Mouse (Mus musculus) heart, postnatal 0 days (tissue): ENCODE results near the gene Ripor3. TPM values are rescaled to one million over a fixed set of nuclear protein-coding genes. Genes with fewer than 3 reads are reported as not detected.

ENCODE experiments used
- ATAC-seq: fragments of 200-750 bp; cut with Nextera tagmentation; 2 replicates; pipeline ENCODE4 v1.8.0; 2017; ENCODE audit warnings: low read depth, moderate number of reproducible peaks, moderate library complexity; ENCODE audit not compliant: insufficient read depth
- DNase-seq: peaks from one replicate; pipeline ENCODE4 v3.0.0-alpha.2; 2016; ENCODE audit warnings: low spot score
- H3K27ac ChIP-seq: fragments of 300-500 bp; sonication (generic); 2 replicates; pipeline ENCODE4 v1.5.1; 2014; ENCODE audit warnings: low read depth, mild to moderate bottlenecking
- H3K27me3 ChIP-seq: fragments of 300-500 bp; sonication (generic); 2 replicates; pipeline ENCODE4 v1.6.1; 2014; ENCODE audit warnings: low read length, mixed read lengths; ENCODE audit not compliant: control insufficient read depth, insufficient read depth
- H3K36me3 ChIP-seq: fragments of 300-500 bp; sonication (generic); replicated peaks from 2 replicates; pipeline ENCODE4 v1.6.1; 2014; ENCODE audit warnings: low read length, mixed read lengths; ENCODE audit not compliant: control insufficient read depth, insufficient read depth
- H3K4me1 ChIP-seq: fragments of 300-500 bp; sonication (generic); 2 replicates; pipeline ENCODE4 v1.6.1; 2014; ENCODE audit warnings: antibody characterized with exemption; ENCODE audit not compliant: control insufficient read depth, insufficient read depth
- H3K4me2 ChIP-seq: fragments of 300-500 bp; sonication (generic); 2 replicates; pipeline ENCODE4 v1.6.1; 2014; ENCODE audit warnings: low read depth, mild to moderate bottlenecking, low read length, moderate library complexity
- H3K4me3 ChIP-seq: fragments of 300-500 bp; sonication (generic); 2 replicates; pipeline ENCODE4 v1.5.1; 2014; ENCODE audit warnings: low read depth, low read length
- H3K9ac ChIP-seq: fragments of 300-500 bp; sonication (generic); replicated peaks from 2 replicates; pipeline ENCODE4 v1.6.1; 2014; ENCODE audit warnings: low read depth, low read length, mixed read lengths
- H3K9me3 ChIP-seq: fragments of 300-500 bp; sonication (generic); replicated peaks from 2 replicates; pipeline ENCODE4 v1.6.1; 2016; ENCODE audit warnings: low read length; ENCODE audit not compliant: control insufficient read depth
- CTCF ChIP-seq: IDR thresholded peaks from 2 replicates; pipeline ENCODE4 v1.5.1; 2016; ENCODE audit warnings: antibody characterized with exemption, control low read depth, low read depth
- EP300 ChIP-seq: IDR thresholded peaks from 2 replicates; pipeline ENCODE4 v1.6.1; 2016; ENCODE audit warnings: antibody characterized with exemption, low read depth
- WGBS: fragments of 180-500 bp; shearing (Covaris S2); extraction: QIAGEN DNeasy Blood & Tissue Kit; methylation state at CpG from one replicate; pipeline ENCODE4 v1.1.7; 2014; 5-methylcytosine and 5-hydroxymethylcytosine counted together
- polyA plus RNA-seq: library from polyadenylated mRNA; unstranded; fragments of >200 nt; fragmentation: Nextera tagmentation; extraction: Ambion mirVana; gene quantifications from 2 replicates; pipeline ENCODE4 v1.2.1, GENCODE M21; 2015
- total RNA-seq: library from RNA; depleted of rRNA; stranded (reverse); fragments of >200 nt; gene quantifications from 2 replicates; pipeline ENCODE4 v1.2.3, GENCODE M21; 2014; ENCODE audit warnings: low replicate concordance

Gene Ripor3
- total and polyA plus RNA-seq, 2 experiments from 2014 or later = 0.29 to 1.9 TPM

- Histone ChIP-seq H3K4me1 (0 out of 2 replicates have a peak, but pooled peaks cover 13% of the 10 kb centered on the region), H3K27me3 (no peaks in the 10 kb centered on the region), H3K4me3 (no peak overlapping the region), H3K9me3 (no peaks in the 10 kb centered on the region), H3K4me2 (no peak overlapping the region), H3K27ac (no peak overlapping the region), H3K9ac (no peak overlapping the region), H3K36me3 (no peaks in the 10 kb centered on the region)
- DNase-seq = no peak
- no peak for ATAC-seq
- TF ChIP-seq EP300 (no peak), CTCF (no peak)
- WGBS = 79% methylated on average over 6 of the region's 6 CpGs
These were observed 31.6 kb upstream of the Ripor3 start for GRCm38 (mm10) chr2:168042019-168042418.

- H3K4me2 ChIP-seq = no peak overlapping the region
- no peaks in the 10 kb centered on the region for H3K27me3 ChIP-seq
- H3K9me3 ChIP-seq = no peaks in the 10 kb centered on the region
- WGBS = 43% methylated on average over 3 of the region's 3 CpGs
- TF ChIP-seq EP300 (no peak), CTCF (no peak)
- no peaks in the 10 kb centered on the region for H3K36me3 ChIP-seq
- H3K4me3 ChIP-seq = no peak overlapping the region
- 0 out of 2 replicates have a peak, but pooled peaks cover 4% of the 10 kb centered on the region for H3K4me1 ChIP-seq
- H3K9ac ChIP-seq = no peak overlapping the region
- DNase-seq (no peak), ATAC-seq (no peak)
- H3K27ac ChIP-seq = no peak overlapping the region
These were observed 30.3 kb upstream of the Ripor3 start for GRCm38 (mm10) chr2:168040751-168041150.

- H3K27me3 ChIP-seq = no peaks in the 10 kb centered on the region
- no peak overlapping the region for H3K9ac ChIP-seq
- H3K27ac ChIP-seq = no peak overlapping the region
- H3K4me3 ChIP-seq = no peak overlapping the region
- DNase-seq (no peak), ATAC-seq (no peak)
- no peaks in the 10 kb centered on the region for H3K36me3 ChIP-seq
- WGBS = 38% methylated on average over 3 of the region's 3 CpGs
- no peak overlapping the region for H3K4me2 ChIP-seq
- no peaks in the 10 kb centered on the region for H3K4me1 ChIP-seq
- TF ChIP-seq CTCF (no peak), EP300 (no peak)
- H3K9me3 ChIP-seq = no peaks in the 10 kb centered on the region
These were observed 26.6 kb upstream of the Ripor3 start for GRCm38 (mm10) chr2:168037063-168037462.

DNA sequence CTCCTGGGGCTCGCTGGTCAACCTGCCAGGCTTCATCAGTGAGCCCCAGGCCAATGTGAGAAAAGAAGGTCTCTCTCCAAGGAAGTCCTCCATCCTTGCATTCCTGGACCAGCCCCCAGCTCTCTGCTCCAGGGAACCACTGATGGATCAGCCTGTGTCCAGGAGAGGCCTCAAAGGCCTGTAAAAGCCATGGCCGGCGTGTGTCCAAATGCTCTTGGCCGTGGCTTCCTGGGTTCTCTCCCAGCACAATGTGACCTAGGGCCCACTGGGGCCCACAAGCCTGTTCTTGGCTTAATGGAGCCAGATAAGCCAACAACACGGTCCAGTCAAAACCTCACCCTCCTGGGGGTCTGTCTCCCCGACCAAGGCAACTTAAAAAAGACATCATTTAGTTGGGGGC is 25.5 kb upstream of the Ripor3 start:
- Histone ChIP-seq H3K4me1 (no peaks in the 10 kb centered on the region), H3K27me3 (no peaks in the 10 kb centered on the region), H3K4me3 (no peak overlapping the region), H3K4me2 (no peak overlapping the region), H3K9ac (no peak overlapping the region), H3K36me3 (no peaks in the 10 kb centered on the region), H3K27ac (no peak overlapping the region), H3K9me3 (no peaks in the 10 kb centered on the region)
- ATAC-seq (no peak), DNase-seq (no peak)
- TF ChIP-seq CTCF = no peak
- no peak for TF ChIP-seq EP300
- 84% methylated on average over 6 of the region's 6 CpGs for WGBS

- Histone ChIP-seq H3K9ac (no peak overlapping the region), H3K36me3 (no peaks in the 10 kb centered on the region), H3K9me3 (no peaks in the 10 kb centered on the region), H3K27ac (no peak overlapping the region), H3K27me3 (no peaks in the 10 kb centered on the region), H3K4me1 (no peaks in the 10 kb centered on the region), H3K4me3 (no peak overlapping the region), H3K4me2 (no peak overlapping the region)
- ATAC-seq (no peak), DNase-seq (no peak)
- TF ChIP-seq EP300 (no peak), CTCF (no peak)
- 41% methylated on average over 10 of the region's 10 CpGs for WGBS
These were observed 23.5 kb upstream of the Ripor3 start for GRCm38 (mm10) chr2:168033905-168034304.

DNA sequence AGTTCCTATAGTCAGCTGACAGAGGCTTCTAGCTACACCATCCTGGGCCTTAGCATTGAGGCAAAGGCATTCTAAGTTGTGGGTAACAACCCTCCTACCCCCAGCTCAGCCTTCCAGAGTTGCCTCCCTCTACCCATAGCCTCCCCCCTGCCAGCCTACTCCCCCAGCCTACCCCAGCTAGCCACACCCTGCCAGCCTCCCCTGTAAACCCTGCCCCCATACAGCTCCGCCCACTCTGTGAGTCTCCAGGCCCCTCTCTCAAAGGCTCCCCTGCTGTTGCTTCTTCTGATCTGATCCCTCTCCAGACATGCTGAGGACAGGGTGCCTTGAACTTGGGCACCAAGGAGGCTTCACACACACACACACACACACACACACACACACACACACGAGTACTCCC is 21.4 kb upstream of the Ripor3 start:
- Histone ChIP-seq H3K4me3 (no peak overlapping the region), H3K9me3 (0 out of 2 replicates have a peak, but pooled peaks cover 4% of the 10 kb centered on the region), H3K4me1 (no peaks in the 10 kb centered on the region), H3K4me2 (no peak overlapping the region), H3K27ac (no peak overlapping the region), H3K9ac (no peak overlapping the region), H3K27me3 (no peaks in the 10 kb centered on the region), H3K36me3 (no peaks in the 10 kb centered on the region)
- no peak for TF ChIP-seq CTCF
- no peak for TF ChIP-seq EP300
- no peak for DNase-seq
- WGBS = 89% methylated on average over 2 of the region's 2 CpGs
- no peak for ATAC-seq
